ENCODE assay signal across 16 mouse cellular contexts in genomic region chr17:83120665-83121232, GRCm38 (mm10).
A peak's percentile ranks its signal among the peaks of the same experiment; 100 is the strongest.
DNase-seq lines count a peak whose midpoint lies in the region; ATAC-seq and TF ChIP-seq lines count a peak whose summit lies in the region.
"Had no signal": no experiment of that assay in that cellular context is flagged by ENCODE, and none has a peak within 500 bp of the region (broad histone marks: within the 10 kb centered on the region; RNA-seq: fewer than 3 reads in every experiment).

No protein-coding gene starts in this region.

- peak; percentile 19; the same call in 1 of the 2 replicates for ATAC-seq in hindbrain, embryonic 16.5 days
- no peak for ATAC-seq in hindbrain, embryonic 13.5 days (ENCODE audit: low FRiP score)
- ATAC-seq in midbrain, postnatal 0 days (ENCODE audit: low FRiP score): no peak
- ATAC-seq: forebrain, embryonic 14.5 days had no signal

- H3K27me3 ChIP-seq in heart, embryonic 10.5 days (ENCODE audit: insufficient read depth, poor library complexity, severe bottlenecking): no peaks in the 10 kb centered on the region
- H3K27me3 ChIP-seq in hindbrain, embryonic 16.5 days (replicated peaks; ENCODE audit: control insufficient read depth, insufficient read depth, low read length): no peaks in the 10 kb centered on the region
- no peaks in the 10 kb centered on the region for H3K27me3 ChIP-seq in hindbrain, embryonic 13.5 days
- no peaks in the 10 kb centered on the region for H3K27me3 ChIP-seq in midbrain, postnatal 0 days (ENCODE audit: insufficient read depth, low read length)

- no peak for DNase-seq in heart, embryonic 10.5 days (ENCODE audit: low spot score)
- DNase-seq in heart, adult 9 months (ENCODE audit: low spot score in 2 of 2): no peak
- DNase-seq in R1 (ENCODE audit: low read depth, low spot score): peak; percentile 19
- peak; percentile 54 for DNase-seq in midbrain, postnatal 0 days (ENCODE audit: low spot score)
- no peak for DNase-seq in lung, postnatal 25 days (ENCODE audit: low spot score)
- no peak for DNase-seq in spleen, postnatal 14 days (ENCODE audit: low spot score in 2 of 2)
- DNase-seq: adrenal gland, postnatal 14 days; cerebellum, postnatal 36 days; kidney, adult 8-10 months; layer of hippocampus, postnatal 36 days; lung, postnatal 36 days; right cerebral cortex, postnatal 25 days; thymus, adult 2 months had no signal

- no peak for TF ChIP-seq CTCF in midbrain, postnatal 0 days (IDR thresholded peaks at IDR 0.05)

- WGBS in heart, embryonic 10.5 days: 56% methylated on average over 16 of the region's 16 CpGs
- WGBS in hindbrain, embryonic 16.5 days: 51% methylated on average over 16 of the region's 16 CpGs
- WGBS in hindbrain, embryonic 13.5 days: 57% methylated on average over 16 of the region's 16 CpGs
- 30% methylated on average over 16 of the region's 16 CpGs for WGBS in midbrain, postnatal 0 days

- H3K4me1 ChIP-seq in heart, embryonic 10.5 days: peaks cover 64% of the 10 kb centered on the region
- H3K4me1 ChIP-seq in hindbrain, embryonic 16.5 days (ENCODE audit: control insufficient read depth, insufficient read depth, low read depth, low read length): peaks cover 16% of the 10 kb centered on the region
- peaks cover 32% of the 10 kb centered on the region for H3K4me1 ChIP-seq in hindbrain, embryonic 13.5 days (replicated peaks)
- peaks cover 8% of the 10 kb centered on the region for H3K4me1 ChIP-seq in midbrain, postnatal 0 days (ENCODE audit: insufficient read depth, low read length)

- no peaks in the 10 kb centered on the region for H3K36me3 ChIP-seq in heart, embryonic 10.5 days
- H3K36me3 ChIP-seq in hindbrain, embryonic 16.5 days (ENCODE audit: control insufficient read depth, insufficient read depth, low read length): no peaks in the 10 kb centered on the region
- H3K36me3 ChIP-seq in hindbrain, embryonic 13.5 days: no peaks in the 10 kb centered on the region
- no peaks in the 10 kb centered on the region for H3K36me3 ChIP-seq in midbrain, postnatal 0 days (ENCODE audit: insufficient read depth, low read length)

- H3K4me2 ChIP-seq in hindbrain, embryonic 16.5 days (ENCODE audit: low read length): no peak overlapping the region
- H3K4me2 ChIP-seq in hindbrain, embryonic 13.5 days: no peak overlapping the region
- no peak overlapping the region for H3K4me2 ChIP-seq in midbrain, postnatal 0 days (ENCODE audit: low read depth, low read length, poor library complexity, severe bottlenecking)

- peak overlapping the region; percentile 44 for H3K27ac ChIP-seq in heart, embryonic 10.5 days
- no peak overlapping the region for H3K27ac ChIP-seq in hindbrain, embryonic 16.5 days (ENCODE audit: low read depth, low read length)
- no peak overlapping the region for H3K27ac ChIP-seq in hindbrain, embryonic 13.5 days
- no peak overlapping the region for H3K27ac ChIP-seq in midbrain, postnatal 0 days (ENCODE audit: low read depth, low read length)

- H3K9ac ChIP-seq in hindbrain, embryonic 16.5 days (ENCODE audit: low read depth, low read length): no peak overlapping the region
- H3K9ac ChIP-seq in hindbrain, embryonic 13.5 days: no peak overlapping the region
- no peak overlapping the region for H3K9ac ChIP-seq in midbrain, postnatal 0 days (replicated peaks; ENCODE audit: low read length, poor library complexity, severe bottlenecking)

- no peaks in the 10 kb centered on the region for H3K9me3 ChIP-seq in heart, embryonic 10.5 days
- no peaks in the 10 kb centered on the region for H3K9me3 ChIP-seq in hindbrain, embryonic 16.5 days (ENCODE audit: control insufficient read depth, low read length)
- H3K9me3 ChIP-seq in hindbrain, embryonic 13.5 days: no peaks in the 10 kb centered on the region
- no peaks in the 10 kb centered on the region for H3K9me3 ChIP-seq in midbrain, postnatal 0 days (ENCODE audit: low read length)

- 0 out of 2 replicates have a peak overlapping the region, but pooled peaks have one; percentile 6 for H3K4me3 ChIP-seq in heart, embryonic 10.5 days
- H3K4me3 ChIP-seq in hindbrain, embryonic 16.5 days (ENCODE audit: low read length): no peak overlapping the region
- no peak overlapping the region for H3K4me3 ChIP-seq in hindbrain, embryonic 13.5 days
- no peak overlapping the region for H3K4me3 ChIP-seq in midbrain, postnatal 0 days (ENCODE audit: low read depth, low read length)

Comparison
In these comparisons a context has a peak if more than half of its experiments do, and no peak if none do; other contexts are left out.
1. DNase-seq: peak in R1 (single experiment) and midbrain, postnatal 0 days (single experiment); none in heart, embryonic 10.5 days (single experiment), heart, adult 9 months (0 of 2), lung, postnatal 25 days (single experiment) and spleen, postnatal 14 days (0 of 2).